Mouse (Mus musculus) cerebellum, postnatal 4 days (tissue): Measurements from ENCODE around the gene Nhlrc4.

ENCODE experiments used
- DNase-seq, 2 experiments: peaks; one replicate each; pipeline ENCODE4 v3.0.0; 2022; ENCODE audit warnings: low spot score in 2 of 2, mixed read lengths in 1 of 2

The Nhlrc4 gene

DNA sequence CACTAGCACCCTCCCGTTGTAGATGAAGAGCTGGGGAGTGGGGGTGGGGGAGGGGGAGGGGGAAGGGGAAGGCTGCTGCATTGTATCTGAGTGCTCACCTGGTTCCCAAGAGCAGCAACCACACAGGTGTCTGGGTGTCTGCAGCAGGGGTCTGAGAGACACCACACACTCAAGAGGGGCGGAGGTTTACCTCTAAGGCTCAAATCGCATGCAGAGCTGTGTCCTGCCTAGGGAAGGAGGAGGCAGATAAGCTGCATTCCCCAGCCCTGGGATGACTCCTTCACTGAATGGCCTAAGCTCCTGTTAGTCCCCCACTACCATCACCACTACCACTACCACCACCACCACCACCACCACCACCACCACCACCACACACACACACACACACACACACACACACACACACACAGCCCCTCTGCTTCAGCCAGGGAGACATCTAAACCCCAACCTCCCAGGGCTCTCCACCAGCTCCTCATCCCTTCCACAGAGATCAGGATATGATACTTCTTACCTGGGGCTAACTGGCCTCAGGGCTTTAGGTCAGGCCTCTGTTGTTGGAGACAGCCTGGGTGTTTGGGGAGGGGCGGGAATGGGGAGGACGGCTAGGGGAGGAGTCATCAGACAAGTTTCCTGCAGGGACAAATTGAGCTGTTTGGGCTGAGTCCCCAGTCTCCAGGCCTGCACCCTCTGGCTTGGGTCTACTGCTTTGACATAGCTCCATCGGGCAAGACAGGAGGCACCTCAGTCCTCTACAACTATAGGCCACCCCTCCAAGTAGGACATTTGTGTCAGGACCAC lies at the start of gene Nhlrc4, which contains the start of gene Pigq:
Gene Nhlrc4, minus strand, starts transcription at position 596 of the 798 bp plus-strand sequence.
Gene Pigq, minus strand, starts transcription at position 571 of the 798 bp plus-strand sequence.
- no peak for DNase-seq

DNA sequence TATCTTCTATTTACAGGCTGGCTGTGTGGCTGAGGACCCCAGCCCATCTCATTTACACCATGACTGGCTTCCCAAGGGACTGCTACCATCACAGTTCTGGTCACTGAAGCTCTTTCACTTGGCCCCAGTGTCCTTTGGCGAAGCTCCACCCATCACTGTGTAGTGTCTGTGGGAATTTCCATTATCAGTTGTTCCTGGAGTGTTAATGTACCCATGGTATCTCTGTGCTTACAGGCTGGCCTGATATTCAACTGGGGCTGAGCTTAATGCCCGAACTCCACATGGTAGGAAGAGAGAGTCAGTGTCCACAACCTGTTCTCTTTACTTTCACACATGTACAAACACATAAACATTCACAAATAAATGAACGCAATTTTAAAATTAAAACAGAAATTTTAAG lies 48.7 kb upstream of the Nhlrc4 start:
- DNase-seq: no peak

DNA sequence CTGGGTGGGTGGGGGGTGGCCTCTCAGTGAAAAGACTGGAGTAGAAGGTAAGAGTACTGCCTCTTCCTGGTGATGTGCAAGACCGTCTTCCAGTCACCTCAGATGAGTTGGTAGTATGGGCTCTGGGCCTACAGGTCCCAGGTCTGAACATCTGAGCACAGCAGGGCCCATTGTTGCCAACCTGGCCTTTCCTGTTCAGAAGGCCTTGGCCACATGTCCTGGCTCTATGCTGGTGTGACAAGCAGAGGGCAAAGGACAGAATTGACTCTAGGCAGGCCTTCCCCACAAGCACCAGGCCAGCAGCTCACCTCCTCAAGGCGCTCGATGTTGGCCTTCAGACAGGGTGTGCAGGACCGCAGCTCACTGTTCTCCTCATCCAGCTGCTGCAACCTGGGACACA lies 47.5 kb upstream of the Nhlrc4 start:
- no peak for DNase-seq

DNA sequence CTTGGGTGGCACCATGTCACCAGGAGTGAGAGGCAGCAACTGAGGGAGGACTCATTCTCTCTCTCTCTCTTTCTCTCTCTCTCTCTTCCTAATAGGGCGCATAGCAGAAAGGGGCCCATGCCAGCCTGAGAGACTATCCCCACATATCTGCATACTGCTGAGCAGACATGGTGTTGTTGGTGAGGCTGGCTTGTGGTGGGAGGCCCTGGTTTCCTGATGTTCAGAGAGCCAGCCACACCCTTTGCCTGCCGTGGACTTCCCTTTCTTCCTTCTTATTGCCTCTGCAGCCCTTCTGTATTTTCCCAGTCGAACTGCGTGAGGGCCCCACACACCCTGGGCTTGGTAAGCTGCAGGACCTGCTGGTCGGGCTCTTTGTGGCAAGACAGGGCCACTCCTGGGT lies 45.6 kb upstream of the Nhlrc4 start:
- no peak for DNase-seq

DNA sequence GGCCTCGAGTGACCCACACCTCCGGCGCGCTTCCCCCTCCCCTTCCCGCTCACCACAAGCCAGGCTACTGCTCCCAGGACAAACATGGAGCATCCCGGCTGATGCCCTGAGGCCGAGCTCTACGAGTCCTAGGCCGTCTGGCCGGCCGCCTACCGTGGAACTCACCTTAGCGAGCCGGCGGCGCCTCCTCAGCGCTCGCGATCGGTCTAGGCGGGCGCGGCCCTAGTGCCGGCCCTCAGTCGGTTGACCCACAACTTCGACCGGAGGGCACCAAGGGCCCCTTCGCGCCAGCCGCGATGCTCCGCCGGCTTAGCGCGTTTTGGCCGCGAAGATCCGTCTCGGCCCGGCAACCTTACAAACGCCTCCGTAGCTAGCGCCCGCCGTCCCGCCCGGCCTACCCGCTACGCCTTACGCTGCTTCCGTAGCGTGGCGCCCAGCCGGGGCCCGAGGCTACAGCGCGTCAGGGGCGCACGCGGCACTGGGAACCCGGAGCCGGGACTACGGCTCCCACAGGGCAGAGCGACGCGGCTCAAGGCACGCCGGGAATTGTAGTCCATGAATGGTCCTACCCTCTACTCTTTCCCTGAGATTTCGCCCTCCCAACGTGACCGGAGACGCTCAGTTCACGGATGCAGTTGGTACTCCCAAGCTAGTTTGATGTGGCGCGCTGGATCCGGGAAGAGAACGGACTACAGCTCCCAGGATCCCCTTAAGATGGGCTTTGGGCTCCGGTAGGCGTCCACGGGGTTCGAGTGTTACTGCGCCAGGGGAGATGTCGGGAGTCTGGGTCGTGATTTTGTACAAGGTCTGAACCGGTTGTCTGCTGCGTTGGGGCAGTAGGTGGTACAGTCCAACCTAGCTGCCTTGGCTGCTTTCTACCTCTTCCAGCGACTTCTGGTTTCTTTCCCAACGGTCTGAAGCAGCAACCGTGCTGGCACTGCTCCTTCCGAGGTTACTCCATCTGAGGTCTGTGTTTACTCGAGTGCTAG lies 40.8 kb upstream of the Nhlrc4 start, which contains the start of gene Capn15:
Gene Capn15, minus strand, starts transcription at position 491 of the 989 bp plus-strand sequence.
- DNase-seq: peak; percentile 78 to 92

DNA sequence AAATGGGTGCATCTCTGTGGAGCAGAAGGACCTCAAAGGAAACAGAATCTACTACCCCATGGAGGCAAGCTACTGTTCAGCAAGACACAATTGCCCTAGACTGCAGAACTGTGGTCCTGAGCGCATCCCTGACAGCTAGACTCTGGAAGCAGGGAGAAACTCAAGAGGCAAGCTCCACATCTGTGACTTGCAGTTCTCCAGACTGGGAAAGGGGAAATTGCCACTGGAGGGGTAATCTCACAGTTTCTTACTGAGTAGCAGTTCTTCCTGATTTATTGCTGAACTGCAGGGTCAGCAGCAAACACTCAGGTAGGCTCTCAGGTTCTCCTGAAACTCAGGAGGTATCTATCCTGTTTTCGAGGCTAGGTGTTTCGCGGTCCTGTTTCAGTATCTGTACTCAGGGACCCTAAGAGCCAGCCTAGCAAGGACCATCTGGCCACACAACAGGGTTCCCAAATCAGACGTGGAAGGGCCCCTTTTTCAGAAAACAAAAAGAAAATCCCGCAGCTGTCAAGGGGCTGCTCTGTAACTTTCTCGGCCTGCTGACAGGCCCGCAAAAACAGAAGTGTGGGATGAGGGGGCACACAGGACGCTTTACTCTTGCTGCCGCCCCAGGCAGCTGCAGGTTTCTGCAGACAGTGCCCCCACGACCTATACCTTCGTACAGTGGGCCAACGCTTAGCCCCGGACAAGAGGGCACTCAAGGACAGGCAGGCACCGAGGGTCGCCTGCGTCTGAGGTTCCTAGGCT lies 40.0 kb upstream of the Nhlrc4 start:
- DNase-seq: no peak

DNA sequence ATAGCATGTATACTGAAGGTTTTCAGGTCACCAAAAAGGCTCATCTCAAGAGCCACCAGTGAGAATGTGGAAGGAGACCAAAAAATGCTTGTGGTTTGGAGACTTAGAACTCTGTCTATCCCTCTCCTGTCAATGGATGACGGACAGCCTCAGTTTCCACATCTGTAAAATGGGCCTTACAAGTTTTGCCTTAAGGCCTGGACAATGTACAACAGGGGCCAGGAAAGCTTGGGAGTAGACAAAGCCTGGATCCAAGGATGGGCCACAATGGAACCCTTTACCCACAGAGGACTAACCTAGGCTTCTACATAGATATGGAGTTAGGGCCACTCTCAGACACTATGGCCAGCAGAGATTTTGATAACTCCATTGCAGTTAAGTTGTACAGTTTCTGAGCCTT lies 39.3 kb upstream of the Nhlrc4 start:
- no peak for DNase-seq

DNA sequence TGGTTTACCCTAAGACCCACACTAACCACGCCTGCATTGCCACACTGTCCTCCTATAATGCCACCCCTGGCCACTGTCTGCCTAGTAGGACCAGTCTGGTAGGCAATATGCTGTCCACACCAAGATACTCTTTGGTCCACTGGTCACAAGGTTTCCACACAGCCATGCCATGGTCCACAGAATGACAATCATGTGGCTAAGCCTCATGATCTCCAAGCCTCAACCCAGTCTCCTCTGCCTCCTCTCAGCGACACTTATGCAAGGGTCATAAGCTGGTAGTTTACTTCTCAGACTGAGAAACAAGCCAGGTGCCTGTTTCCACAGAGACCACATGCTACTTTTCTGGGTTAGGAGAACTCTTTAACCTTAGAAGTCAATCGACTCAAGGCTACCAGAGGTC lies 38.2 kb upstream of the Nhlrc4 start:
- DNase-seq: no peak

DNA sequence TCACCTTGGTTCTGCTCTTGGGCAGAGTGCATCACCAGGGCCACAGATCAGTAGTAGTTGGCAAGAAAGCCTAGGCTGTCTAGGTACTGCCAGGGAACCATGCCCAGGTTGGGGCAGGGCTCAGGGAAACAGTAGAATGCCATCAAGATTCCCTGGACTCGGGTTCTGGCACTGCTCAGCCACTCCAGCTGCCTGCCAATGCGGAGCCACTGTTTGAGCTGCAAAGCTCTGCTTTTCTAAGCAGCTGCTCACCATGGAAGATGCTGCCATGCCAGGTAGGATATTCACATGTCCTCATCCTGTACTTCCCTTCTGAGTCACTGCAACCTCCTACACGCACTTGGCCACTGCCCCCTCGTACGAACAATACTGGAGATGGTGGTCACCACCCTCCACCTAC lies 36.1 kb upstream of the Nhlrc4 start:
- peak in 1 of 2 experiments; percentile 38 for DNase-seq

DNA sequence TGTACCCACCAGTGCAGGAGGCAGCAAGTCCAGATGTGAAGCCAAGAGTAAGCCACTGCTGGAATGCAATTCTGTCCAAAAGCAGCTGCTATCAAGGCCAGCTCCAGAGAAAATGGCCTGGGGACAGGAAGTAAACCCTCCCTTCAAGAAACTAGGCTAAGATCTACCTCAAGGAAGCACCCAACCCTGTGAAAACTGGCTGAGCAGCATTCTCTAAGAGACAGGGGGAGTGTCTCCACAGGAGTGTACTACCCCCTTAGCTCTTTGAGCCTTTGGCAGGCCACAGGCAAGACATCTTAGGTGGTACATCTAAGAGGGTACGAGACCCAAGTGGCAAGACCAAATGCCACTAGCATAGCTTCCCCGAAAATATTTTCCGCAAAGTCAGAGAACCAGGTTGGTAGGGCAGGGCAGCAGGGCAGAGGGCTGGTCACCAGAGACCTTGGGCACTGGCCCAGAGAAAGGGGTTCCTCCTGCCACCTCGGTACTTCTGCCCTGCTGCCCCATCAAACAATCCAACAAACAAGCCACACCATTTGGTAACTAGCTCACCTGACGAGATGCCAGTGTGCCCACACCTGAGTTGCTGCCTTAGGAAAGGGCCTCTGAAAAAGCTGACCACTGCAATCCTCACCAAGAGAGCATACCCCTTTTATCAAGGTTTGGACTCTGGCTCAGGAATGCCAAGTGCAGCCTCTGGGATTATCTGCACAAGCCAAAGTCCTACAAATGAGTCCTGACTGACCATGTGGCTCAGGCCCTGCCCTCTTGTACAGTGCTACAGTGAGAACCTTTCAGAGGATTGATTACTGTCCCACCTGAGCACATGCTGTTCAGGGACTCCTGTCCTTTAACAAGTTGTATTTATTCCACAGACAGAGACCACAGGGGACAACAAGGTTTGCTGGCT lies 35.3 kb upstream of the Nhlrc4 start:
- DNase-seq: no peak

DNA sequence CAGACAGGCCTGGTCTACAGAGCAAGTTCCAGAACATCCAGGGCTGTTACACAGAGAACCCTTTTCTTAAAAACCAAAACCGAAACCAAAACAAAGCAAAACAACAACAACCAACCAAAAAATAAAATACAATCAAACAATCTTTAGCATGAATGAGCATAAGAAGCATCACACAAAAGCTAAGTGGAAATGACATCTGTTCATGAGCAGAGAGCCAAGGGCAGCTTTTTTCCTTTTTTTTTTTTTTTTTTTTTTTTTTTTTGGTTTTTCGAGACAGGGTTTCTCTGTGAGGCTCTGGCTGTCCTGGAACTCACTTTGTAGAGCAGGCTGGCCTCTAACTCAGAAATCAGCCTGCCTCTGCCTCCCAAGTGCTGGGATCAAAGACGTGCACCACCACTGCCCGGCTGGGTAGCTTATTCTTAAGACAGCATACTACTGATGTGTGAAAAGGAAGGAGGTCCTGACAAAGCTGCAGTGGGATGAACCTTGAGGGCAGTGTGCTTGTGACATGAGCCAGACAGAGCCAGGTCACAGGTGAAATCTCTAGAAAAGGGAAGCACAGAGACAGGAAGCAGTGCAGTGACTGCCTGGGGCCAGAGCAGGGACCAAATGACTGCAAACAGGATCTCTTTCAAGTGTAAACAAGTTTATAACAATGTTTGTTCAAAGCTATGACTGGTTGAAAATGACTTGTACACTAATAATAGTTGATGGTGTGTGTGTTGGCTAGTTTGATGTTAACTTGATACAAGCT lies 26.4 kb upstream of the Nhlrc4 start:
- no peak for DNase-seq

DNA sequence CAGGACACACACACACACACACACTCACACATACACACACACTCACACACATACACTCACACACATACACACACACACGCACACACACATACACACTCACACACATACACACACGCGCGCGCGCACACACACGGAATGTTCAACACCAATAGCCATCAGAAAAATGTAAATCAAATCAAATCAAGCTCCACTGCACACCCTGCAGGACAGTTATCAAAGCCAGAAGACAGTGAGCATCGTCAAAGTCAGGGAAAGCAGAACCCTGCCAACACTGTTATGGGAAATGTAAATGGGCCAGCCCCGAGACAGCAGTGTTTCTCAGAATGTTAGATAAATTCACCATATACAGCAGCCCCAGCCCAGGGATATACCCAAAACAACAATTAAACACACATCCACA lies 25.7 kb upstream of the Nhlrc4 start:
- DNase-seq: peak in 1 of 2 experiments; percentile 45

DNA sequence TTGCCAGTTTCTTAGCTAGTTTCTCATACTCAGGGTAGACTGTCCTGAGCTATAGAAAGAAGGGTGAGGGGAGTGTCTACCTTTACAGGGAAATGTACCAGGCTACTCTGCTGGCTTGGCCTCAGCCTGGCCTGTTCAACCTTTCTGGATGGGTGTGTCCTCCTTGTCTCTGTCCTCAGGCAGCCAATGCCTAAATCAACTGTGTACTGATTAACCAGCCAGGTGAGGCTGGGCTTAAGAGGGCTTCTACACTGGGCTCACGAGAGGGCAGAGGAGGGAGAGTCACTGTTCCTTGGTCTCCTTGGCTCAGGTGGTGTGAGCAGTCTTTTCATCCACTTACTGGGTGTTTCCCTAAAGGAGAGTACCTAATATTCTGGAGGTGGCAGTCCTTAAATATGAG lies 23.4 kb upstream of the Nhlrc4 start:
- DNase-seq: no peak

DNA sequence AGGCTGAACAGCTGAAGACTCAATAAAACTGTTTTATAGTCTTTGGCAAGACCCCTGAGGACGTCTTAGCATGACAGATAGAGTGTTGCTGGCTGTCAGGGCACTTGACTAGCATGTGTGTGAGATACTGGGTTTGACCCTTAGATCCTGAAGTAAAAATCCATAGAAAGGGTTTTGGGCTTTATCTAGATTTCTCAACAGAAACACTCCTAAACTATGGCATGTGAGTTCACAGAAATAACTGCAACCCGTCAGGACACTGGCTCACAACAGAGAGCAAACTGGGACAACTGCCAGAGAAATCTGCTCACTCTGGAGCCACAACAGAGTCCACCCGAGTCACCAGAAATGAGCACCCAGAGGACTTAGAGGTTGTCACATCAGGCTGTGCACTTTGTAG lies 22.9 kb upstream of the Nhlrc4 start:
- no peak for DNase-seq

DNA sequence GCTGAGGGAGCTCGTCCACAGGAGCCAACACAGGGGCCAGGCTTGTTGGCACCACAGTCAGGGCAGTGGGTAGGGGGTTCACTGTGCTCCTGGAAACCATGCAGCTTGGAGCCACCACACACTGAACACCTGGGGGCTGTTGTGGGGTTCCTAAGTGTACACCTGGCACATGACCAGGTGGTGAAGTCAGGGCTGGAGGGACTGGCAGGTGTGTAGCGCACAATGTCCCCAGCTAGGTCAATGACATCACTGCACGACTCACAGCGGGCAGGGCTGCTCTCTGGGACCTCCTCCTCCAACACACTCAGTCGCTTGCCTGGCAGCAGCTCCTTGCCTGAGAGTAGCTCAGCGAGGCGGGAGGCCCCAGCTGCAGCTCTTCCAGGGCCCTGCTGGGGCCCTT lies 19.5 kb upstream of the Nhlrc4 start:
- no peak for DNase-seq

DNA sequence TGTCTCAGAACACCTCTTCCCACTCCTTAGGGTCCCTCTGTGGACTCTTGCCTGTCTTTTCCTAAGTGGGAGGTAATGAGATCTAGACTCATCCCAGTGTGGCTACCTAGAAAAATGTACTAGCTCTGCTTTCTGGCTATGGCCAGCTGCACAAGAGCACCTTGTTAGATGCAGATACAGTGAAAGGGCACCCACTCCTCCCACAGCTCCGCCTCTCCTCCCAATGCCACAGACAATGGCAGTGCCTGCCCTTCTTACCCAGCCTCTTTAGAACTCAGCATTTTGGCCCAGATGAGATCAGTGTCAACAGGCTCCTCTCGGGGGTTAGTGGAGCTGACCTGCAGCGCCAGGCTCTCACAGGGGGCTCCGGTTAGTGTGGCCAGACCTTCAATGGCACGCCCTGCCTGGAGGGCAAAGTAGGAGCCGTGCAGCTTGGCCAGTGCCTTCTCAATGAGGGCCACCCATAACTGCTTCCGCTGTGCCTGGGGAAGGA lies 17.7 kb upstream of the Nhlrc4 start:
- DNase-seq: no peak

DNA sequence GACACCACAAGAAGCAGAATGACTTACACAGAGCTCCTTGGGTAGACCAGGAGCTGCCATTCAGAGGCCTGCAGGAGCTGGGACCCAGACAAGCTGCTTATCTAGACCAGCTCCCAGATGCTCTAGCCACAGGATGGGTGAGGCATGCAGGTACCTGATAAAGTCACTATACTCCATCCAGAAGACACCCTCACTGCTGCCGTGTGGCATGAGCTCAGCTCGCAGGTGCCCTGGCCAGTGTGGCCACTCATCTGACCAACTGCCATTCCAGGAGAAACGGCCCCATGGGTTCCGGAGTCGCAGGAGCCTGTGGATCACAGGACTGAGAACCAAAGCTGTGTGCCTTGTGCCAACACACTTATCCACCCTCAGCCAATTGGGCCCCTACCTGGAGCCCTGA lies 16.8 kb upstream of the Nhlrc4 start:
- no peak for DNase-seq

DNA sequence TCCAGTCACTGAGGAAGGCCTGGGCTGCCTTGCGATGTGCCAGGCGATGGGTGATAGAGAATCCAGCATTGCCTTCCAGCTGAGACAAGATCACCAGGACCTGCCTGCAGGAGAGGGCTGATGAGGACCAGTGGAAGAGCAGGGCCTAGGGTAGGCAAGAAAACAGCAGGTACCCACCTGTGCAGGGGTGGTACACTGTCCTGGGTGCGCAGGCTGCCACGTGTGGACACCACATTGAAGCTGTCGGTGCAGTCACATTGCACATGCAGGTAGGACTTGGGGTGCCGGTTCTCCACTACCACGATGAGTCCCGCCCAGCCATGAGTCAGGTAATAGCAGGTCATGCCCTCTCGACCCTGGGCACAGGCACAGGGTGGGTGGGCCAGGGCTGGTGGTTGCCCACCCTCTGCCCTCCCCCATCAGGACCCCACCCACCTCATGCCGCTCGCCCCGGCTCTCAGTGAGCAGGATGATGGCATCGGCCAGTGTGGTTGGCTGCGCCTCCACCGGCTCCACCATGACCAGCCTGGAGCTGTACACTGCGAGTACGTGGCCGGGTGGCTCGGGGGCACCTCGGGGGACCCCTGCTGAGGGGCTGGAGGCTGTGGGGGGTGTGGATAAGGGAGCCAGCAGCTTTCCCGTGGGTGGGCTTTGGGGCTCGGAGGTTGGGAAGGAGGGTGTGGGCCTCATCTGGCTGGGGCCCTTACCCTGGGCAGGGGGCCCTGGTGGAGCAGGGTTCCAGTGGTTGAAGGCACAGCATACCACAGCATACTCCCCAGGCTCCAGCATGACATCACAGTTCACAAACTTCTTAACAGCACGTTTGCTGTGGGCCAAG lies 15.1 kb upstream of the Nhlrc4 start:
- no peak for DNase-seq
